Mouse (Mus musculus) ES-Bruce4 (cell line): ENCODE measurements around the gene Cct7. TPM values are rescaled to one million over a fixed set of nuclear protein-coding genes. Genes with fewer than 3 reads are reported as not detected.

Source experiments
- H3K27ac ChIP-seq: 2 replicates; pipeline ENCODE4 v1.5.1; 2012; ENCODE audit warnings: low read length, inconsistent platforms; ENCODE audit not compliant: insufficient read depth
- H3K27me3 ChIP-seq: 2 replicates; pipeline ENCODE4 v1.6.1; 2012; ENCODE audit warnings: mild to moderate bottlenecking, low read length, inconsistent platforms; ENCODE audit not compliant: control insufficient read depth, poor library complexity, insufficient read depth, severe bottlenecking
- H3K36me3 ChIP-seq: 2 replicates; pipeline ENCODE4 v1.6.1; 2012; ENCODE audit warnings: inconsistent platforms, mild to moderate bottlenecking, low read length, moderate library complexity; ENCODE audit not compliant: control insufficient read depth, poor library complexity, insufficient read depth, severe bottlenecking
- H3K4me1 ChIP-seq: one replicate; pipeline ENCODE4 v1.8.1; 2011; ENCODE audit warnings: low read length; ENCODE audit not compliant: control insufficient read depth, insufficient read depth
- H3K4me3 ChIP-seq: 2 replicates; pipeline ENCODE4 v1.5.1; 2011; ENCODE audit warnings: low read depth, mild to moderate bottlenecking, low read length
- H3K9ac ChIP-seq: 2 replicates; pipeline ENCODE4 v1.6.1; 2012; ENCODE audit warnings: low read depth, mild to moderate bottlenecking, inconsistent platforms; ENCODE audit not compliant: poor library complexity, severe bottlenecking
- H3K9me3 ChIP-seq: replicated peaks from 2 replicates; pipeline ENCODE4 v1.6.1; 2012; ENCODE audit warnings: mild to moderate bottlenecking, low read length, inconsistent platforms; ENCODE audit not compliant: control insufficient read depth, poor library complexity, insufficient read depth, severe bottlenecking
- CTCF ChIP-seq: IDR thresholded peaks from one replicate; pipeline ENCODE4 v1.8.1; 2011; ENCODE audit warnings: low read depth, low read length
- EP300 ChIP-seq: IDR thresholded peaks from 2 replicates; pipeline ENCODE4 v1.6.1; 2011; ENCODE audit warnings: low read depth, low read length; ENCODE audit not compliant: insufficient read depth
- POLR2A ChIP-seq: IDR thresholded peaks from one replicate; pipeline ENCODE4 v1.8.1; 2011; ENCODE audit warnings: low read length; ENCODE audit not compliant: insufficient read depth
- polyA plus RNA-seq: library from polyadenylated mRNA; stranded (reverse); fragments of >200 nt; gene quantifications from 2 replicates; pipeline ENCODE4 v1.2.4, GENCODE M21; 2011; ENCODE audit warnings: low read depth; ENCODE audit not compliant: missing spikeins, insufficient read depth, insufficient read length

The Cct7 gene
- polyA plus RNA-seq, 1 experiment = 467 TPM

GRCm38 (mm10) chr6:85502911-85503250, 51.6 kb downstream of the Cct7 start, which contains the start of gene Fbxo41:
TSS of gene Fbxo41 (minus strand) at chr6:85502994.
- Histone ChIP-seq H3K9me3 (no peaks in the 10 kb centered on the region), H3K27ac (no peak within 1 kb of the TSS), H3K4me3 (peak within 1 kb of the TSS; percentile 90), H3K27me3 (no peaks in the 10 kb centered on the region), H3K4me1 (no peaks in the 10 kb centered on the region), H3K36me3 (no peaks in the 10 kb centered on the region), H3K9ac (peak within 1 kb of the TSS; percentile 58)
- no peak for TF ChIP-seq EP300

GRCm38 (mm10) chr6:85504908-85505307, 53.6 kb downstream of the Cct7 start:
- TF ChIP-seq POLR2A = no peak
- TF ChIP-seq EP300 = no peak
- no peak for TF ChIP-seq CTCF
- H3K9ac ChIP-seq = no peak overlapping the region
- H3K36me3 ChIP-seq = no peaks in the 10 kb centered on the region
- no peaks in the 10 kb centered on the region for H3K4me1 ChIP-seq
- no peak overlapping the region for H3K27ac ChIP-seq
- no peaks in the 10 kb centered on the region for H3K27me3 ChIP-seq
- H3K9me3 ChIP-seq = no peaks in the 10 kb centered on the region
- no peak overlapping the region for H3K4me3 ChIP-seq

GRCm38 (mm10) chr6:85508602-85509001, 57.3 kb downstream of the Cct7 start:
- Histone ChIP-seq H3K4me3 (no peak overlapping the region), H3K4me1 (no peaks in the 10 kb centered on the region), H3K27ac (no peak overlapping the region), H3K9ac (no peak overlapping the region), H3K27me3 (peaks cover 17% of the 10 kb centered on the region), H3K36me3 (no peaks in the 10 kb centered on the region), H3K9me3 (no peaks in the 10 kb centered on the region)
- TF ChIP-seq CTCF (no peak), EP300 (no peak), POLR2A (no peak)

GRCm38 (mm10) chr6:85510476-85510875, 59.2 kb downstream of the Cct7 start:
- H3K4me3 ChIP-seq = no peak overlapping the region
- TF ChIP-seq POLR2A (no peak), EP300 (no peak), CTCF (peak; percentile 55)
- no peaks in the 10 kb centered on the region for H3K4me1 ChIP-seq
- H3K27me3 ChIP-seq = peaks cover 24% of the 10 kb centered on the region
- no peaks in the 10 kb centered on the region for H3K36me3 ChIP-seq
- H3K9me3 ChIP-seq = no peaks in the 10 kb centered on the region
- H3K9ac ChIP-seq = no peak overlapping the region
- no peak overlapping the region for H3K27ac ChIP-seq

- TF ChIP-seq EP300 (0 out of 2 replicates have a peak, but pooled peaks have one; percentile 3), CTCF (no peak)
- Histone ChIP-seq H3K36me3 (no peaks in the 10 kb centered on the region), H3K27ac (no peak overlapping the region), H3K27me3 (peaks cover 24% of the 10 kb centered on the region), H3K9ac (0 out of 2 replicates have a peak overlapping the region, but pooled peaks have one; percentile 27), H3K4me1 (no peaks in the 10 kb centered on the region), H3K9me3 (no peaks in the 10 kb centered on the region), H3K4me3 (peak overlapping the region; percentile 66)
Observed at GRCm38 (mm10) chr6:85511286-85512055, 60.2 kb downstream of the Cct7 start.

- H3K9me3 ChIP-seq = no peaks in the 10 kb centered on the region
- H3K27me3 ChIP-seq = peaks cover 24% of the 10 kb centered on the region
- H3K27ac ChIP-seq = no peak overlapping the region
- TF ChIP-seq POLR2A (no peak), EP300 (no peak), CTCF (no peak)
- H3K9ac ChIP-seq = peak overlapping the region; percentile 27
- H3K4me3 ChIP-seq = peak overlapping the region; percentile 66
- H3K36me3 ChIP-seq = no peaks in the 10 kb centered on the region
- no peaks in the 10 kb centered on the region for H3K4me1 ChIP-seq
Observed at GRCm38 (mm10) chr6:85512056-85512440, 60.7 kb downstream of the Cct7 start.
